Mouse (Mus musculus): Measurements from ENCODE around the gene Negr1.

- TF ChIP-seq HCFC1 (IDR thresholded peaks at IDR 0.05; ENCODE audit: borderline replicate concordance, insufficient read depth, low read length) (no peak), ZC3H11A (IDR thresholded peaks at IDR 0.05; ENCODE audit: borderline replicate concordance, low read depth, low read length) (no peak), ZNF384 (IDR thresholded peaks at IDR 0.05; ENCODE audit: low read depth, low read length) (no peak), CHD2 (IDR thresholded peaks at IDR 0.05; ENCODE audit: low read depth, low read length) (no peak), MAFK (IDR thresholded peaks at IDR 0.05; ENCODE audit: insufficient read depth, low read depth, low read length) (no peak)
These were observed 629.0 kb downstream of the Negr1 start for GRCm38 (mm10) chr3:157190551-157190950.

All from ES-E14 (cell line).